Mouse (Mus musculus): Measurements from ENCODE around the gene Cdh20. TPM values are rescaled to one million over a fixed set of nuclear protein-coding genes. Genes with fewer than 3 reads are reported as not detected.
"Not testable (repeated sequence)": the region's sequence is repeated elsewhere in the genome, so short reads cannot be mapped to it uniquely, and the experiment has no call there.

The Cdh20 gene
- polyA plus RNA-seq, 1 experiment from 2014 or later: 0.09 TPM

DNA sequence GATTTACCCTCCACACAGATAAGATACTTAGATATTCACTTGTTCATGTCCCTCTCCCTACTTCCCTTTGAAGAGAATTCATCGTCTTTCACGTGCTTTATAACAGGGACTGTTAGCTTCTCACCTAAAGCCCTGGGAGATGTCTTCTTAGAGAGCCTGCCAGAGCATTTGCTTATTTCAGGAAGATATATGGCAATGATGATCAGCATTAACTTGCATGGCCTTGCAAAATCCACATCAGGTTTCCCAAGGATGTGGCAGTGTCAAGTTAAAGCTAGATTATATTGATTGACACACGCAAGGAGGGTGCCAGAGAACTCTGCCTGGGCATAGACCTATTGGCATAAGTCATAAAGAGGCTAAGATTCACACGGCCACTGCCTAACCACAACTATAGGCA is 168.6 kb downstream of the Cdh20 start:
- H3K9ac ChIP-seq (ENCODE audit: low read depth, low read length): no peak overlapping the region
- 79% methylated on average over 4 of the region's 4 CpGs for WGBS

DNA sequence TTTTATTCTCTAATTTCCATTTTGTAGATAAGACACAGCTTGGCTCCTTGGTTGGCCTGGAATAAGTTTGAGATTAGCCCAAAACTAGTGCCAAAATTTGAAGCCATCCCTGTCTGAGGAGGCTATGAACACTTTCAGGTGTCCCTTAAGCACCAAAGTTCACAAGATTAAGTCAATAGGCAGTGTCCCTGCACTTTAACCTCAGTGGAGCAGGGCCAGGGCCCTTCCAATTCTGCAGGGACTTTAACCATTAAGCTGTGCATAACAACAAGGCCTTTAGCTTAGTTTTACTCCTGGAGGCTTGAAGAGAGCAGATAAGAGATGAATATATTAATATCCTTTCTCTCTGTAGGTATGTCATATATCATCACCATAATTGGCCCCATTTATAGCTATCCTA is 170.8 kb downstream of the Cdh20 start:
- no peaks in the 10 kb centered on the region for H3K4me1 ChIP-seq (replicated peaks; ENCODE audit: insufficient read depth, low read length)
- H3K27ac ChIP-seq: no peak overlapping the region
- H3K9ac ChIP-seq (ENCODE audit: low read depth, low read length): no peak overlapping the region
- no peak for DNase-seq (ENCODE audit: low spot score)
- H3K4me3 ChIP-seq (replicated peaks; ENCODE audit: low read depth, low read length): no peak overlapping the region
- no peak for ATAC-seq (replicated peaks; ENCODE audit: low FRiP score, low read depth)
- H3K27me3 ChIP-seq (ENCODE audit: insufficient read depth, low read length): no peaks in the 10 kb centered on the region
- no peak overlapping the region for H3K4me2 ChIP-seq (ENCODE audit: low read length)
- no peaks in the 10 kb centered on the region for H3K36me3 ChIP-seq (ENCODE audit: insufficient read depth, low read length)
- no peak for TF ChIP-seq CTCF (IDR thresholded peaks at IDR 0.05; ENCODE audit: low read depth)
- H3K9me3 ChIP-seq (replicated peaks; ENCODE audit: low read length): no peaks in the 10 kb centered on the region

More for the DNA sequence above, 168.6 kb downstream of the Cdh20 start:
- no peak overlapping the region for H3K27ac ChIP-seq
- H3K4me1 ChIP-seq (replicated peaks; ENCODE audit: insufficient read depth, low read length): no peaks in the 10 kb centered on the region
- ATAC-seq (replicated peaks; ENCODE audit: low FRiP score, low read depth) (no peak), DNase-seq (ENCODE audit: low spot score) (no peak)
- no peaks in the 10 kb centered on the region for H3K9me3 ChIP-seq (replicated peaks; ENCODE audit: low read length)
- H3K4me2 ChIP-seq (ENCODE audit: low read length): no peak overlapping the region
- H3K36me3 ChIP-seq (ENCODE audit: insufficient read depth, low read length): no peaks in the 10 kb centered on the region
- no peaks in the 10 kb centered on the region for H3K27me3 ChIP-seq (ENCODE audit: insufficient read depth, low read length)
- no peak overlapping the region for H3K4me3 ChIP-seq (replicated peaks; ENCODE audit: low read depth, low read length)
- TF ChIP-seq CTCF (IDR thresholded peaks at IDR 0.05; ENCODE audit: low read depth): no peak

DNA sequence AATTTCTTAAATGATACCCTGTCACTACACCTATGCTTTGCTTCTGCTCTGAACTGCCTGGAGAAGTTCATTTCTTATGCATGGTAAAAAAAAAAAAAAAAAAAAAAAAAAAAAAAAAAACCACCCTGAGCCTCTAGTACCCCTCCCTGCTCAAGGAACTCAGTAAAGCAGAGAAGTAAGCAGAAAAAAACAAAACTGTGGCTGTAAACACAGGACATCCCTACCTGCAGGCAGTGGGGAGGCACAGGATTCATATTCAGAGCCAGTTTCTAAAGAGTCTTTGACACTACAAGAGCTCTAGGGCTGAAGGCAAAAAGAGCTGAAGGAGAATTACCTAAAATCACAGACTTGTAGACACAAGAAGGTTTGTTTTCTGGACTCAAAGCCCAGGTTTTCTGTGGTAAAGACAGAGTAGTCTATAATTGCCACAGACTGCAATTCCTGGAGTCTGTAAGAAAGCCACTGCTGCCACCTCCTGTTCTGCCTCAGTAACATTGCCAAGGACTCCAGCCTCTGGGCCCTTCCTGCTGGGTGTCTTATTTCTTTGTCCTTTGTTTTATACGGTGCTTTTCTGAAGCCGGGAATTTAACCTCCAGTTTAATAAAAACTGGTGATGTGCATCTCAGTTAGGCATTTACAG is 176.3 kb downstream of the Cdh20 start:
- Histone ChIP-seq H3K9ac (ENCODE audit: low read depth, low read length) (no peak overlapping the region), H3K4me3 (replicated peaks; ENCODE audit: low read depth, low read length) (no peak overlapping the region), H3K4me1 (replicated peaks; ENCODE audit: insufficient read depth, low read length) (no peaks in the 10 kb centered on the region), H3K27ac (no peak overlapping the region), H3K36me3 (ENCODE audit: insufficient read depth, low read length) (no peaks in the 10 kb centered on the region), H3K9me3 (replicated peaks; ENCODE audit: low read length) (no peaks in the 10 kb centered on the region), H3K4me2 (ENCODE audit: low read length) (no peak overlapping the region), H3K27me3 (ENCODE audit: insufficient read depth, low read length) (no peaks in the 10 kb centered on the region)
- DNase-seq (ENCODE audit: low spot score) (peak; percentile 84), ATAC-seq (replicated peaks; ENCODE audit: low FRiP score, low read depth) (peak; percentile 85)
- 6% methylated on average over 2 of the region's 2 CpGs for WGBS
- peak; percentile 76 for TF ChIP-seq CTCF (IDR thresholded peaks at IDR 0.05; ENCODE audit: low read depth)

DNA sequence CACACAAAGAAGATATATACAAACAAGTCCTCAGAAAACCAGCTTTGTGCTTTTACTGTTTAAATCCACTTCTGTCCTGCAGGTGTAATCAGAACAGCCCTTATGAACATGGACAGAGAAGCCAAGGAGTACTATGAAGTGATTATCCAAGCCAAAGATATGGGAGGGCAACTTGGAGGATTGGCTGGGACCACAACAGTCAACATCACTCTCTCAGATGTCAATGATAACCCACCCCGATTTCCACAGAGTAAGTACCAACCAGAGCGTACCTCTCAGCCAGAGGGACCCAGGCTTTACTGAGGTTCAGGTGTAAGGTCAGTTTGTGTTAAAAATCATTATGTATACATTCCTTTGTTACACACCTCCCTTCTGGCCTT is 176.8 kb downstream of the Cdh20 start:
- no peak for ATAC-seq (replicated peaks; ENCODE audit: low FRiP score, low read depth)

DNA sequence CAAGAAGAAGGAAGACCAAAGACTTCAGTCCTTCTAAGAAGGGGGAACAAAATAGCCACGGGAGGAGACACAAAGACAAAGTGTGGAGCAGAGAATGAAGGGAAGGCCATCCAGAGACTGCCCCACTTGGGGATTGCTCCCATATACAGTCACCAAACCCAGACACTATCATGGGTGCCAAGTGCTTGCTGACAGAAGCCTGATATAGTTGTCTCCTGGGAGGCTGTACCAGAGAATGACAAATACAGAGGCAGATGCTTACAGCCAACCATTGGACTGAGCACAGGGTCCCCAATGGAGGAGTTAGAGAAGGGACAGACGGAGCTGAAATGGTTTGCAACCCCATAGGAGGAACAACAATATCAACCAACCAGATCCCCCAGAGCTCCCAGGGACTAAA is 181.3 kb downstream of the Cdh20 start:
- not testable (repeated sequence) for H3K27ac ChIP-seq; H3K9me3 ChIP-seq (replicated peaks; ENCODE audit: low read length); H3K4me3 ChIP-seq (replicated peaks; ENCODE audit: low read depth, low read length); H3K27me3 ChIP-seq (ENCODE audit: insufficient read depth, low read length); H3K36me3 ChIP-seq (ENCODE audit: insufficient read depth, low read length); H3K4me1 ChIP-seq (replicated peaks; ENCODE audit: insufficient read depth, low read length); H3K4me2 ChIP-seq (ENCODE audit: low read length); DNase-seq (ENCODE audit: low spot score); H3K9ac ChIP-seq (ENCODE audit: low read depth, low read length); ATAC-seq (replicated peaks; ENCODE audit: low FRiP score, low read depth)
- WGBS: 85% methylated on average over 2 of the region's 2 CpGs

More for the DNA sequence above, 176.8 kb downstream of the Cdh20 start:
- no peak; the same call in 1 of the 2 replicates for TF ChIP-seq CTCF (IDR thresholded peaks at IDR 0.05; ENCODE audit: low read depth)
- Histone ChIP-seq H3K27me3 (ENCODE audit: insufficient read depth, low read length) (no peaks in the 10 kb centered on the region), H3K4me3 (replicated peaks; ENCODE audit: low read depth, low read length) (no peak overlapping the region), H3K4me1 (replicated peaks; ENCODE audit: insufficient read depth, low read length) (no peaks in the 10 kb centered on the region), H3K9me3 (replicated peaks; ENCODE audit: low read length) (no peaks in the 10 kb centered on the region), H3K4me2 (ENCODE audit: low read length) (no peak overlapping the region), H3K9ac (ENCODE audit: low read depth, low read length) (no peak overlapping the region), H3K36me3 (ENCODE audit: insufficient read depth, low read length) (no peaks in the 10 kb centered on the region), H3K27ac (no peak overlapping the region)
- no peak for DNase-seq (ENCODE audit: low spot score)
- WGBS: 79% methylated on average over 2 of the region's 2 CpGs

DNA sequence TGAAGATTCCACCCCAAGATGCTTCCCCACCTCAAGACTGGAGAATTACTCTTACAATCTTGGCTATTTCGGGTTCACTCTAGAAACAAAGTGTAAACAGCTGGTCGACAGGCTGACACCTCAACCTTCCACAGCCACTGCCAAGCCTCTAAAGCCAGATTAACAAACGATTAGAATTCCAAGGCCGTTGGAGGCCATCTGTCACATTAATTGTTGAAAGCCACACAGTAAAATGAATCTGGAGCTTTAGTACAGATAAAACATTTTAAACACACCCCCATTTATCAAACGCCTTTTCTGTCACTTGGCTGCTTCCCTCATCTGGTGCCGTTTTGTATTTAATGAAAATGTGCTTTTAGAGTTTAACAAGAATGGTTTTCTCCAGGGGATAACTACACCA is 188.7 kb downstream of the Cdh20 start:
- Histone ChIP-seq H3K27ac (no peak overlapping the region), H3K9me3 (replicated peaks; ENCODE audit: low read length) (no peaks in the 10 kb centered on the region), H3K36me3 (ENCODE audit: insufficient read depth, low read length) (no peaks in the 10 kb centered on the region), H3K4me1 (replicated peaks; ENCODE audit: insufficient read depth, low read length) (no peaks in the 10 kb centered on the region), H3K4me3 (replicated peaks; ENCODE audit: low read depth, low read length) (no peak overlapping the region), H3K27me3 (ENCODE audit: insufficient read depth, low read length) (no peaks in the 10 kb centered on the region), H3K9ac (ENCODE audit: low read depth, low read length) (no peak overlapping the region), H3K4me2 (ENCODE audit: low read length) (no peak overlapping the region)
- TF ChIP-seq CTCF (IDR thresholded peaks at IDR 0.05; ENCODE audit: low read depth): no peak
- DNase-seq (ENCODE audit: low spot score): peak; percentile 54
- no peak for ATAC-seq (replicated peaks; ENCODE audit: low FRiP score, low read depth)
- WGBS: 22% methylated on average over 6 of the region's 6 CpGs

DNA sequence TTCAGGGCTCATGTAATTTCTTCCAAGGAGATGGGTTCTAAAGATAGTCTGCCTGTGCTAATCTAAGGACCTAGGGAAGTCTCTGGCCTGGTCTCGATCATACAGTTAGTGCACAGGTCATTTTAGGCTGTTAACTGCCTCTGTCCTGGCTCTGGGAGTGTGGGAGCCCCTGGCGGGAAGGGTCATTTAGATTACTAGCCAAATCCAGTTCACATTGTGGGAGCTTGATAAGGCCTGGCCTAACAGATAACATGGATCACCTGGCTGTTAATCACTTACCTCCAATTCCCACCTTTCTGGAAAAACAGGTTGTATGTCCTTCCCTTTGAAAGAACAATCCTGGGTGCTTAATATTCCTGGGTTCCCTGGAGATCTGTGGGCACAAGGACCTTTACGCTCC is 193.3 kb downstream of the Cdh20 start:
- WGBS: 77% methylated on average over 3 of the region's 3 CpGs
- Histone ChIP-seq H3K4me2 (ENCODE audit: low read length) (no peak overlapping the region), H3K4me1 (replicated peaks; ENCODE audit: insufficient read depth, low read length) (no peaks in the 10 kb centered on the region), H3K9ac (ENCODE audit: low read depth, low read length) (no peak overlapping the region), H3K36me3 (ENCODE audit: insufficient read depth, low read length) (no peaks in the 10 kb centered on the region), H3K9me3 (replicated peaks; ENCODE audit: low read length) (no peaks in the 10 kb centered on the region), H3K27me3 (ENCODE audit: insufficient read depth, low read length) (no peaks in the 10 kb centered on the region), H3K4me3 (replicated peaks; ENCODE audit: low read depth, low read length) (no peak overlapping the region), H3K27ac (no peak overlapping the region)
- no peak for TF ChIP-seq CTCF (IDR thresholded peaks at IDR 0.05; ENCODE audit: low read depth)
- ATAC-seq (replicated peaks; ENCODE audit: low FRiP score, low read depth) (no peak), DNase-seq (ENCODE audit: low spot score) (no peak)
